8 mouse cellular contexts compared by ENCODE assay signal in the genomic region with DNA sequence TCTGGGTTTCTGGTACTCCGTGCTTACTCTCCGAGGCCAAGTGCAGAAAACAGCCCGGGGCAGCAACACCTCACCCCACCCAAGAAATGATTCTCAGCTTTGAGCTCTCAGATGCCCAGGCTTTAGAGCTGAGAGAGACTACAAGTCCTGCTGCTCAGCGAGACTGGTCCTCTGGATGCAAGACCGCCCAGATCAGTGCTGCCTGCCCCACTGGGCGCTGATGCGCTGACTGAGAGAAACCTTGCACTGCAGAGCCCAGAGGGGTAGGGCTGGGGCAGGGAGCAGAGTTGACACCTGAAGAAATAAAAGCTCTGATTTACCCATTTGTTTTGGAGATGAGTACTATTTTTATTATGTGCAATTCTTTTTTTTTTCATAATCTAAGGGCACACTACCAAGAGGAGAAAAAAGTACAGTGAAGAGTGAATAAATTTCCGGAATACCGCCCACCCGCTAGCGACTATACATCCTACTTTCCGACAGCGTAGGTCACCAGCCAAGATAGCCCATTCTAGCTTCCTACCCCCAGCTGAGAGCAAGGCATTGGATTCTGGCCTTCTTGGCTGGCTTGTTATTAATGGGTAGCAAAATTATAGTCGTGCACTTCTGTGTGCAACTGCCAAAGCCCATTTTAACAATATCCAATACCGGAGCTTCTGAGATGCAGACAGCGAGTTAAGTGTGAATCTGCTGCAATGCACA. TPM values are rescaled to one million over a fixed set of nuclear protein-coding genes. Genes with fewer than 3 reads are reported as not detected.
A peak's percentile ranks its signal among the peaks of the same experiment; 100 is the strongest.
DNase-seq lines count a peak whose midpoint lies in the region; ATAC-seq lines count a peak whose summit lies in the region.

A gene (minus strand): TSS at position 243 of the 702 bp plus-strand sequence.

- H3K4me1 ChIP-seq in heart, embryonic 12.5 days (replicated peaks), result peaks cover 20% of the 10 kb centered on the region
- H3K4me1 ChIP-seq in hindbrain, embryonic 16.5 days (ENCODE audit: control insufficient read depth, insufficient read depth, low read depth, low read length), result no peaks in the 10 kb centered on the region
- H3K4me1 ChIP-seq in midbrain, embryonic 11.5 days (ENCODE audit: control insufficient read depth, insufficient read depth, low read length), result peaks cover 4% of the 10 kb centered on the region; the same call in 1 of the 2 replicates

- ATAC-seq in heart, embryonic 12.5 days (ENCODE audit: insufficient number of reproducible peaks, low FRiP score), result no peak
- ATAC-seq in hindbrain, embryonic 16.5 days, result peak; percentile 74
- peak; percentile 69 for ATAC-seq in midbrain, embryonic 11.5 days (ENCODE audit: low FRiP score)

- peak within 1 kb of the TSS; percentile 57 for H3K4me3 ChIP-seq in heart, embryonic 12.5 days
- H3K4me3 ChIP-seq in hindbrain, embryonic 16.5 days (ENCODE audit: low read length), result peak within 1 kb of the TSS; percentile 69
- H3K4me3 ChIP-seq in midbrain, embryonic 11.5 days (ENCODE audit: low read depth, low read length), result peak within 1 kb of the TSS; percentile 55

- WGBS in heart, embryonic 12.5 days, result 22% methylated on average over 16 of the region's 16 CpGs
- 10% methylated on average over 16 of the region's 16 CpGs for WGBS in hindbrain, embryonic 16.5 days
- 18% methylated on average over 16 of the region's 16 CpGs for WGBS in midbrain, embryonic 11.5 days

- no peaks in the 10 kb centered on the region for H3K36me3 ChIP-seq in heart, embryonic 12.5 days
- no peaks in the 10 kb centered on the region for H3K36me3 ChIP-seq in hindbrain, embryonic 16.5 days (ENCODE audit: control insufficient read depth, insufficient read depth, low read length)
- no peaks in the 10 kb centered on the region for H3K36me3 ChIP-seq in midbrain, embryonic 11.5 days (ENCODE audit: control insufficient read depth, insufficient read depth, low read length)

- no peak within 1 kb of the TSS for H3K27ac ChIP-seq in heart, embryonic 12.5 days (ENCODE audit: poor library complexity, severe bottlenecking)
- peak within 1 kb of the TSS; percentile 96 for H3K27ac ChIP-seq in hindbrain, embryonic 16.5 days (ENCODE audit: low read depth, low read length)
- no peak within 1 kb of the TSS for H3K27ac ChIP-seq in midbrain, embryonic 11.5 days (ENCODE audit: low read depth, low read length)

- H3K9ac ChIP-seq in heart, embryonic 12.5 days, result peak within 1 kb of the TSS; percentile 62
- H3K9ac ChIP-seq in hindbrain, embryonic 16.5 days (ENCODE audit: low read depth, low read length), result peak within 1 kb of the TSS; percentile 90
- peak within 1 kb of the TSS; percentile 66 for H3K9ac ChIP-seq in midbrain, embryonic 11.5 days (ENCODE audit: low read length)

- peak within 1 kb of the TSS; percentile 97 for H3K4me2 ChIP-seq in heart, embryonic 12.5 days
- peak within 1 kb of the TSS; percentile 83 for H3K4me2 ChIP-seq in hindbrain, embryonic 16.5 days (ENCODE audit: low read length)
- peak within 1 kb of the TSS; percentile 96 for H3K4me2 ChIP-seq in midbrain, embryonic 11.5 days

- intact Hi-C loops in heart, postnatal 14 days (cut with DNase I), result no loop called here

- H3K27me3 ChIP-seq in heart, embryonic 12.5 days (replicated peaks), result peaks cover 53% of the 10 kb centered on the region
- no peaks in the 10 kb centered on the region for H3K27me3 ChIP-seq in hindbrain, embryonic 16.5 days (replicated peaks; ENCODE audit: control insufficient read depth, insufficient read depth, low read length)
- peaks cover 33% of the 10 kb centered on the region for H3K27me3 ChIP-seq in midbrain, embryonic 11.5 days (ENCODE audit: control insufficient read depth, insufficient read depth, low read length)

- H3K9me3 ChIP-seq in heart, embryonic 12.5 days (replicated peaks), result no peaks in the 10 kb centered on the region
- no peaks in the 10 kb centered on the region for H3K9me3 ChIP-seq in hindbrain, embryonic 16.5 days (ENCODE audit: control insufficient read depth, low read length)
- H3K9me3 ChIP-seq in midbrain, embryonic 11.5 days (ENCODE audit: control insufficient read depth, low read length), result no peaks in the 10 kb centered on the region

- DNase-seq in heart, postnatal 14 days, result no peak
- DNase-seq in 3134 (ENCODE audit: extremely low read depth, insufficient read length, low spot score), result peak; percentile 0
- DNase-seq in cerebellum, postnatal 36 days, result peak; percentile 52 to 64
- peak; percentile 89 for DNase-seq in midbrain, embryonic 11.5 days (ENCODE audit: low spot score, missing footprints)
- no peak for DNase-seq in adipocyte (ENCODE audit: low spot score)
- DNase-seq in spleen, adult 12 weeks (ENCODE audit: low spot score), result no peak

RNA-seq across cellular contexts. Expression of the gene that starts here (rescaled TPM):
- polyA plus RNA-seq in heart, embryonic 12.5 days (2016; fragmentation: Nextera tagmentation; extraction: Ambion mirVana), result 2.1 and 3.2 TPM in 2 replicates
- total RNA-seq in heart, postnatal 14 days (2021), result 1 to 10 TPM; 3.6 to 9.1 TPM
- polyA plus RNA-seq in hindbrain, embryonic 16.5 days (2015; fragmentation: Nextera tagmentation; extraction: Ambion mirVana), result 48.2 and 61.8 TPM in 2 replicates
- 2.4 and 2.8 TPM in 2 replicates for polyA plus RNA-seq in midbrain, embryonic 11.5 days (2014; fragmentation: Nextera tagmentation; extraction: Ambion mirVana)

Comparison
In these comparisons a context has a peak if more than half of its experiments do, and no peak if none do; other contexts are left out.
1. RNA of the gene that starts here (polyA plus RNA-seq): 48.2 to 61.8 TPM in hindbrain, embryonic 16.5 days; 2.4 to 2.8 TPM in midbrain, embryonic 11.5 days and 2.1 to 3.2 TPM in heart, embryonic 12.5 days; every median in the first group is over 10 times any median in the second.
2. DNase-seq: peak in 3134 (single experiment), cerebellum, postnatal 36 days (2 of 2) and midbrain, embryonic 11.5 days (single experiment); none in heart, postnatal 14 days (0 of 2), adipocyte (single experiment) and spleen, adult 12 weeks (single experiment).
3. Peak in every context shown above with its lines, with median percentiles within 50 percentile points of each other: H3K4me2 ChIP-seq, H3K4me3 ChIP-seq and H3K9ac ChIP-seq.